Mouse (Mus musculus) embryonic facial prominence, embryonic 11.5 days (tissue): ENCODE results near the gene Tstd2. TPM values are rescaled to one million over a fixed set of nuclear protein-coding genes. Genes with fewer than 3 reads are reported as not detected.

Experiments used
- ATAC-seq: fragments of 200-750 bp; cut with Nextera tagmentation; replicated peaks from 2 replicates; pipeline ENCODE4 v1.8.0; 2017; ENCODE audit warnings: low read depth; ENCODE audit not compliant: insufficient number of reproducible peaks, low FRiP score, low TSS enrichment
- DNase-seq: peaks from one replicate; pipeline ENCODE4 v3.0.0-alpha.2; 2015; ENCODE audit warnings: low spot score
- H3K27ac ChIP-seq: fragments of 300-500 bp; sonication (generic); replicated peaks from 2 replicates; pipeline ENCODE4 v1.5.1; 2014; ENCODE audit warnings: mild to moderate bottlenecking, low read depth, low read length, control low read depth
- H3K27me3 ChIP-seq: fragments of 300-500 bp; sonication (generic); 2 replicates; pipeline ENCODE4 v1.6.1; 2014; ENCODE audit warnings: mild to moderate bottlenecking, low read length, moderate library complexity, mixed read lengths; ENCODE audit not compliant: control insufficient read depth, insufficient read depth
- H3K36me3 ChIP-seq: fragments of 300-500 bp; sonication (generic); replicated peaks from 2 replicates; pipeline ENCODE4 v1.6.1; 2014; ENCODE audit warnings: low read depth, mild to moderate bottlenecking, low read length, moderate library complexity, mixed read lengths; ENCODE audit not compliant: control insufficient read depth, insufficient read depth
- H3K4me1 ChIP-seq: fragments of 300-500 bp; sonication (generic); 2 replicates; pipeline ENCODE4 v1.6.1; 2014; ENCODE audit warnings: low read length, mixed read lengths; ENCODE audit not compliant: control insufficient read depth, insufficient read depth
- H3K4me2 ChIP-seq: fragments of 300-500 bp; sonication (generic); 2 replicates; pipeline ENCODE4 v1.6.1; 2014; ENCODE audit warnings: low read depth, mild to moderate bottlenecking, control low read depth, low read length, moderate library complexity
- H3K4me3 ChIP-seq: fragments of 300-500 bp; sonication (generic); 2 replicates; pipeline ENCODE4 v1.5.1; 2014; ENCODE audit warnings: low read depth, low read length, control low read depth
- H3K9ac ChIP-seq: fragments of 300-500 bp; sonication (generic); replicated peaks from 2 replicates; pipeline ENCODE4 v1.6.1; 2014; ENCODE audit warnings: mild to moderate bottlenecking, control low read depth, low read length
- H3K9me3 ChIP-seq: fragments of 300-500 bp; sonication (generic); replicated peaks from 2 replicates; pipeline ENCODE4 v1.6.1; 2016; ENCODE audit warnings: mild to moderate bottlenecking, low read length, inconsistent platforms, mixed read lengths; ENCODE audit not compliant: control insufficient read depth
- WGBS: fragments of 180-500 bp; shearing (Covaris S2); extraction: QIAGEN DNeasy Blood & Tissue Kit; methylation state at CpG from one replicate; pipeline ENCODE4 v1.1.7; 2014; 5-methylcytosine and 5-hydroxymethylcytosine counted together
- polyA plus RNA-seq: library from polyadenylated mRNA; unstranded; fragments of >200 nt; fragmentation: Nextera tagmentation; extraction: Ambion mirVana; gene quantifications from 2 replicates; pipeline ENCODE4 v1.2.1, GENCODE M21; 2014

Gene Tstd2
- polyA plus RNA-seq, 1 experiment from 2014 or later: 36.6 TPM

DNA sequence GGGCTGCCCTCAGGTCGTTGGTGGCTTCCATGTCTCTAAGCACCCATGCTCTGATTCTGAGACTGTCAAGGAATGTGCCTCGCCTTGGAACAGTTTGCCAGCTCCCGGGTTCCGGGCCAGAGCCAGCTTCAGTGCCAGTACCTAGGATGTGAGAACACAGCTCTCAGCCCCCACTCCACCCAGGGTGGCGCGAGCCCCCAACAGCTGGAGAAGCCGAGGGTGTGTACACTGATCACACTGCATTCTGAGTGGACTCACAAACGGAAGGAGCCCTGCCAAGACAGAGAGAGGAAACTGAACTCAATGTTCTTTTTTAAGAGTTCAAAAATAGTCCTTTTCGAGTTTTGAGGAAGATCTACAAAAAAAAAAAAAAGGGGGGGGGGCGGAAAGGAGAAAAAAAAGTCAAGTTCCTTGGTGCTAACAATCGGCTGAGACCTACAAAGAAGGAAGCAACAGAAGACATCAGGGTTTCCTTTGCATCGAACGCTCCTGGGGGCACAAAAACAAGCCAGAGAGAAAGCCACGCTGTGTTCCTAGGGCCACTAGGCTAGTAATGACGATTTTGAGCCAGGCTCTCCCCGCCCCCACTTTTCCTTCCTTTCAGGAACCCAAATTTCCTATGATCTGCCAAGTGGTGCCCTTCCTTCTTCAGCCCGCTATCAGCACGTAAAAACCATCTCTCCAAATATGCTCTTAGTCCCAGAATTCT lies 51.6 kb downstream of the Tstd2 start:
- Histone ChIP-seq H3K27ac (no peak overlapping the region), H3K9ac (no peak overlapping the region), H3K4me2 (no peak overlapping the region), H3K4me3 (no peak overlapping the region), H3K36me3 (no peaks in the 10 kb centered on the region), H3K9me3 (no peaks in the 10 kb centered on the region), H3K27me3 (no peaks in the 10 kb centered on the region), H3K4me1 (no peaks in the 10 kb centered on the region)
- ATAC-seq (no peak), DNase-seq (no peak)
- 82% methylated on average over 17 of the region's 18 CpGs for WGBS

DNA sequence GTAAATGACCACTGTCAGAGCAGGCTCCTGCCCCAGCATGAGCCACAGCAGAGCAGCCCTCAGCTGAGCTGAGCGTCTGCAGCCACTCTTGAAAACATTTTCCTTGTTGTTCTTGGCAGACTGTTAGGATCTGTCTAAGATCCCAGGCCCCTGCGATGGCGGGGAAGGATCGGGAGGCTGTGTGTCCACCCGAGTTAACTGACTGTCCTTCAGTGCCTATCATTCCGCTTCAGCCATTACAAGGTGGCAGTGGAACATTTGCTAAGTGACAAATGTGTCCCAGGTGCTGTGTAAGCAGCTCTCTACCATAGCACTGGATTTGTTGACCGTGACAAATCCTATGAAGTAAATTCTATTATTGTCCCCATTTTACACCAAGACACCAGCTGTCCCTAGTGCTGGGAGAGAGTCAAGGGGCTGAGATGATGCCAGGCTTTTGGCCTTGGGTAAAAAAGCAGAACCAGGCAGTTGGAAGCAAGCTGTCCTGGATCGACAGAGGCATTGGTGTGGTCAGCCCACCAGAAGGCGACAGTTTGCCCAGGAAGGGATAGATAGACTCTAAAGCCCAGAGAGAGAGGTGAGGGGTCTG lies 53.2 kb downstream of the Tstd2 start:
- H3K27me3 ChIP-seq: no peaks in the 10 kb centered on the region
- WGBS: 66% methylated on average over 9 of the region's 9 CpGs
- no peak for ATAC-seq
- H3K27ac ChIP-seq: no peak overlapping the region
- H3K9me3 ChIP-seq: no peaks in the 10 kb centered on the region
- no peak overlapping the region for H3K4me2 ChIP-seq
- DNase-seq: no peak
- H3K9ac ChIP-seq: no peak overlapping the region
- H3K4me3 ChIP-seq: no peak overlapping the region
- H3K4me1 ChIP-seq: no peaks in the 10 kb centered on the region
- no peaks in the 10 kb centered on the region for H3K36me3 ChIP-seq

- Histone ChIP-seq H3K4me1 (no peaks in the 10 kb centered on the region), H3K9me3 (no peaks in the 10 kb centered on the region), H3K27ac (no peak overlapping the region), H3K4me3 (no peak overlapping the region), H3K36me3 (no peaks in the 10 kb centered on the region), H3K9ac (no peak overlapping the region), H3K27me3 (no peaks in the 10 kb centered on the region), H3K4me2 (no peak overlapping the region)
- DNase-seq: no peak
- ATAC-seq: no peak
- WGBS: 65% methylated on average over 9 of the region's 9 CpGs
Observed at GRCm38 (mm10) chr4:46084416-46085172, 53.9 kb downstream of the Tstd2 start.

DNA sequence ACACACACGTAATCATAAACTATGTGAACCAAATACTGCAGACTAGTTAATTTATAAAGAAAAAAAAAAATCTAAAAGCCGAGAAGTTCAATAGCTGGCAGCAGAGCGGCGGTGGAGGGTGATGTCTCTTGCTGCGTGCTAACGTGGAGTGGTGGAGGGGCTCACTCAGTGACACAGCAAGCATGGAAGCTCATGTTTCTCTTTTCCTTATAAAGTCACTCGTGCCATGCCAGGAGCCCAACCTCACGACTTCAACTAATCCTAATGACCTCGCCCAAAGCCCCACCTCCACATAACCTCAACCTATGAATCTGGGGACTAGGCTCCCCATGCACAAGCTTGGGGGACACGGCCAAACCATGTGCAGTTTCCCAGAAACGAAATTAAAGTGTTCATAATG lies 55.9 kb downstream of the Tstd2 start:
- H3K4me2 ChIP-seq: no peak overlapping the region
- no peaks in the 10 kb centered on the region for H3K36me3 ChIP-seq
- no peak for ATAC-seq
- no peaks in the 10 kb centered on the region for H3K4me1 ChIP-seq
- H3K27me3 ChIP-seq: no peaks in the 10 kb centered on the region
- no peaks in the 10 kb centered on the region for H3K9me3 ChIP-seq
- no peak overlapping the region for H3K4me3 ChIP-seq
- H3K27ac ChIP-seq: no peak overlapping the region
- DNase-seq: no peak
- no peak overlapping the region for H3K9ac ChIP-seq
- 75% methylated on average over 11 of the region's 11 CpGs for WGBS

- Histone ChIP-seq H3K27ac (no peak overlapping the region), H3K9ac (no peak overlapping the region), H3K36me3 (no peaks in the 10 kb centered on the region), H3K9me3 (no peaks in the 10 kb centered on the region), H3K4me1 (no peaks in the 10 kb centered on the region), H3K4me2 (no peak overlapping the region), H3K4me3 (no peak overlapping the region), H3K27me3 (no peaks in the 10 kb centered on the region)
- ATAC-seq (no peak), DNase-seq (no peak)
- WGBS: 85% methylated on average over 4 of the region's 4 CpGs
Observed at GRCm38 (mm10) chr4:46080261-46080660, 58.2 kb downstream of the Tstd2 start.

DNA sequence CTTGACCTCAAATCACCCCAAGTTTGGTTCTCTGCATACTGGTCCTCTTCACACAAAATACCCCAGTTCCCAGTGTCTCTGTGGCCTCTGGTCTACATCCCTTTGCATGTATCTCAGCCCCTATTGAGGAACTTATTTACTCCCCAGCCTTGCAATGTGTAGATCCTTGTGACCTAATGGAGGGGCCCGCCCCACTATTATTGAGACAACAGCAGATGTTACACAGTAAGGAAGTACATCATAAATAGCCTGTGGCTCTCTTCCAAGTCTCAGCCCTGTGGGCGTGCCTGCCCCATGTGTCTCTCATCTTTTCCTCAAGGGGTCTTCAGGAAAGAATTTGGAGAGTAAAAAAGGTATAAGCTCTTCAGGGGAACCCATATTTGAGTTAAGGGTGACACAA lies 61.6 kb downstream of the Tstd2 start:
- H3K9me3 ChIP-seq: no peaks in the 10 kb centered on the region
- ATAC-seq (no peak), DNase-seq (no peak)
- no peaks in the 10 kb centered on the region for H3K4me1 ChIP-seq
- H3K4me2 ChIP-seq: no peak overlapping the region
- WGBS: 69% methylated on average over 2 of the region's 2 CpGs
- no peaks in the 10 kb centered on the region for H3K27me3 ChIP-seq
- no peak overlapping the region for H3K27ac ChIP-seq
- no peak overlapping the region for H3K9ac ChIP-seq
- H3K4me3 ChIP-seq: no peak overlapping the region
- H3K36me3 ChIP-seq: no peaks in the 10 kb centered on the region

DNA sequence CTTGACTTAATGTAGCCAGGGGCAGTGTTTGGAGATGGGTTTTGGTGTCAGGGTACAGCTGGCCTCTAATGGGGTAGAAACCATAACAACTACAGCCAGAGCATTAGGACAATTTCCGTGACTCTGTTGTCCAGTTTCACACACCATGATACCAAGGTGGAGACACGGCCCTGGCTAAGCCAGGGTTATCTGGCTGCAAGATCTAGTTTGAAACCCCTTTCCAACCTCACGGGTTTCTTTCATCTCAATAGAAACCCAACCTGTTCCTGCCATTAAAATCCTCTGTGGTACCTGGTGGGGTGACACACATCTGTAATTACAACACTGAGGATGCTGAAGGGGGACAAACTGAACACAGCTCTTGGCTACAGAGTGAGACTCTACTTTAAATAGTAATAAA lies 62.8 kb downstream of the Tstd2 start:
- Histone ChIP-seq H3K9ac (no peak overlapping the region), H3K4me3 (no peak overlapping the region), H3K27me3 (no peaks in the 10 kb centered on the region), H3K4me1 (no peaks in the 10 kb centered on the region), H3K36me3 (no peaks in the 10 kb centered on the region), H3K9me3 (no peaks in the 10 kb centered on the region), H3K4me2 (no peak overlapping the region), H3K27ac (no peak overlapping the region)
- ATAC-seq: no peak
- 84% methylated on average over 3 of the region's 3 CpGs for WGBS
- no peak for DNase-seq

DNA sequence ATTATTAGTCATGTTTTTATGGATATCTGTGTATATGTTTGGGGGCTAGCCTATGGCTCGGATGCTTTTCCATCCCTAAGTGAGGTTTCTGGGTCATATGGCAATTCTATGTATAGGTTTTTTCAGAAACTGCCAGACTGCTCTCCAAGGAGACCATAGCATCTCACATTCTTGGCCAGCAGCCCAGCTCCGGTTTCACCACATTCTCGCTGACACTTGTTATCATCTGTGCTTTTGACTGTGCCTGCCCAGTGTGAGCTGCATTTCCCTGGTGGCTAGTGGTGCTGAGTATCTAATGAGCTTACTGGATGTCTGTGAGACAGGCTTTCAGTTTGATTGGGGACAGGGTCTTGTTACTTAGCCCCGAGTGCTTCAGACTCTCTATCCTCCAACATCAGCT lies 64.8 kb downstream of the Tstd2 start:
- Histone ChIP-seq H3K9ac (no peak overlapping the region), H3K27me3 (no peaks in the 10 kb centered on the region), H3K4me1 (no peaks in the 10 kb centered on the region), H3K4me2 (no peak overlapping the region), H3K4me3 (no peak overlapping the region), H3K9me3 (no peaks in the 10 kb centered on the region), H3K27ac (no peak overlapping the region), H3K36me3 (no peaks in the 10 kb centered on the region)
- DNase-seq: no peak
- 68% methylated on average over 4 of the region's 4 CpGs for WGBS
- no peak for ATAC-seq
